Mouse (Mus musculus) kidney, adult 8-10 months (tissue): Measurements from ENCODE around the gene Cypt14.
"Not testable (repeated sequence)": the region's sequence is repeated elsewhere in the genome, so short reads cannot be mapped to it uniquely, and the experiment has no call there.

ENCODE experiments used
- DNase-seq, 2 experiments: peaks; one replicate each; pipeline ENCODE4 v3.0.0; 2022

Cypt14 gene

DNA sequence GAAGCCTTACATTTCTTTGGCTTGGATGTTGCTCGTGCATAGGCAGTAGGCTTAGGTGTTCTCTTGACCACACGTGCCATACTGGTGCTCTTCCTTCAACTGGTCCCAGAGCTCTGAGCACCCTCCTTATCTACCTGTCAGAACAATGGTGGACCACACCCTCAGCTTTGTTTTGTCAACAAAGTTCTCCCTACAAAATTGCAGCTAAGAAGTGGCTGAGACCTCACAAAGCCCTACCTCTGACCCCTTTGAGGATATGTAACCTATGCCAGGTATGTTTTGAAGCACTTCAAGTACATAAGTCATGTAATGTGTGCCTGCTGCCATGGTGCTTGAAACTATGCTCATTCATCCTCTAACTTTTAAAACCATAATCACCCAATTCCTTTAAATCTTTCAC lies at the start of gene Cypt14:
TSS of gene Cypt14 (minus strand) at position 101 of the 400 bp plus-strand sequence.
- not testable (repeated sequence) for DNase-seq
